Mouse (Mus musculus) left cerebral cortex, adult 9 months (tissue): Measurements from ENCODE around the gene Nomo1.

Experiments
- DNase-seq, 2 experiments: peaks; one replicate each; pipeline ENCODE4 v3.0.0; 2022; ENCODE audit warnings: low spot score in 2 of 2

Nomo1 gene

GRCm38 (mm10) chr7:46103075-46103591, 69.6 kb downstream of the Nomo1 start:
- DNase-seq, result peak in 1 of 2 experiments; percentile 80

- no peak for DNase-seq
Observed at GRCm38 (mm10) chr7:46103771-46104170, 70.3 kb downstream of the Nomo1 start.

GRCm38 (mm10) chr7:46104256-46104915, 70.9 kb downstream of the Nomo1 start:
- no peak for DNase-seq

GRCm38 (mm10) chr7:46105484-46105883, 72.0 kb downstream of the Nomo1 start:
- no peak for DNase-seq

- no peak for DNase-seq
Observed at GRCm38 (mm10) chr7:46110079-46110478, 76.6 kb downstream of the Nomo1 start.

GRCm38 (mm10) chr7:46111212-46111817, 77.8 kb downstream of the Nomo1 start:
- DNase-seq, result no peak

GRCm38 (mm10) chr7:46111938-46112337, 78.4 kb downstream of the Nomo1 start:
- no peak for DNase-seq

- DNase-seq, result no peak
Observed at GRCm38 (mm10) chr7:46113435-46113834, 79.9 kb downstream of the Nomo1 start.

- no peak for DNase-seq
Observed at GRCm38 (mm10) chr7:46116118-46116581, 82.7 kb downstream of the Nomo1 start.

- DNase-seq, result no peak
Observed at GRCm38 (mm10) chr7:46117035-46117434, 83.5 kb downstream of the Nomo1 start.

GRCm38 (mm10) chr7:46122964-46123363, 89.5 kb downstream of the Nomo1 start:
- no peak for DNase-seq

GRCm38 (mm10) chr7:46124460-46124859, 91.0 kb downstream of the Nomo1 start:
- DNase-seq, result no peak

- DNase-seq, result no peak
Observed at GRCm38 (mm10) chr7:46125340-46125739, 91.8 kb downstream of the Nomo1 start.

- no peak for DNase-seq
Observed at GRCm38 (mm10) chr7:46128196-46128595, 94.7 kb downstream of the Nomo1 start.

- DNase-seq, result no peak
Observed at GRCm38 (mm10) chr7:46129463-46130179, 96.1 kb downstream of the Nomo1 start.

- DNase-seq, result no peak
Observed at GRCm38 (mm10) chr7:46130723-46131122, 97.2 kb downstream of the Nomo1 start.

- DNase-seq, result peak; percentile 22 to 47
Observed at GRCm38 (mm10) chr7:46131266-46131665, 97.8 kb downstream of the Nomo1 start.

- peak in 1 of 2 experiments; percentile 39 for DNase-seq
Observed at GRCm38 (mm10) chr7:46131806-46132205, 98.3 kb downstream of the Nomo1 start.

- DNase-seq, result no peak
Observed at GRCm38 (mm10) chr7:46132229-46132628, 98.7 kb downstream of the Nomo1 start.
